Mouse (Mus musculus): ENCODE measurements around the gene Vmn1r220.

GRCm38 (mm10) chr13:23159012-23159411 lies 28.8 kb downstream of the Vmn1r220 start, which contains the start of gene Vmn1r219:
- TF ChIP-seq MAFK (IDR thresholded peaks at IDR 0.05; ENCODE audit: insufficient read depth, low read depth, low read length), result no peak
- TF ChIP-seq ZC3H11A (IDR thresholded peaks at IDR 0.05; ENCODE audit: borderline replicate concordance, low read depth, low read length), result no peak
- no peak for TF ChIP-seq HCFC1 (IDR thresholded peaks at IDR 0.05; ENCODE audit: borderline replicate concordance, insufficient read depth, low read length)
- TF ChIP-seq ZNF384 (IDR thresholded peaks at IDR 0.05; ENCODE audit: low read depth, low read length), result no peak

Measured in ES-E14 (cell line).